Mouse (Mus musculus) spleen, postnatal 10 days (tissue): ENCODE data around the gene Ifitm6.
"Not testable (repeated sequence)": the region's sequence is repeated elsewhere in the genome, so short reads cannot be mapped to it uniquely, and the experiment has no call there.

Experiments
- DNase-seq, 2 experiments: peaks; one replicate each; pipeline ENCODE4 v3.0.0; 2021 to 2022; ENCODE audit warnings: low spot score in 2 of 2

Gene Ifitm6

GRCm38 (mm10) chr7:140971479-140972171 lies 46.1 kb downstream of the Ifitm6 start:
- DNase-seq: no peak

DNA sequence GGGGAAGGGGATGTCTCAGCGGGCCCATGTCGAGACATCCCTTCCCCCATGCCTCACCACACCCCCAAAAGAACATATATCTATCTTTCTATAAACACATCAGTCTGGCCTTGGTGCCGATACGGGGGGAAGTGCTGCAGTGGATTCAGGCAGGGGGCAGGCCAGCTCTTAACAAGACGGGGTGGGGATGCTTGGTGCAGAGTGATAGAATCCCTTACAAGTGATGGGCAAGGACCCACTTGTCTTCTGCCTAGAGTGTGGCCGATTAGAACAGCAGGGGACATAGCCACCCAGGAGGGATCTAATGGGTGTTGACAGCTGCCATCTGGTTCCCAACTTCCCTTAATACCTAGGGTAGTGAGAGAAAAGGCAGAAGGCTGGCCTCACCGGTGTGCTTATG lies 46.8 kb downstream of the Ifitm6 start:
- no peak for DNase-seq

DNA sequence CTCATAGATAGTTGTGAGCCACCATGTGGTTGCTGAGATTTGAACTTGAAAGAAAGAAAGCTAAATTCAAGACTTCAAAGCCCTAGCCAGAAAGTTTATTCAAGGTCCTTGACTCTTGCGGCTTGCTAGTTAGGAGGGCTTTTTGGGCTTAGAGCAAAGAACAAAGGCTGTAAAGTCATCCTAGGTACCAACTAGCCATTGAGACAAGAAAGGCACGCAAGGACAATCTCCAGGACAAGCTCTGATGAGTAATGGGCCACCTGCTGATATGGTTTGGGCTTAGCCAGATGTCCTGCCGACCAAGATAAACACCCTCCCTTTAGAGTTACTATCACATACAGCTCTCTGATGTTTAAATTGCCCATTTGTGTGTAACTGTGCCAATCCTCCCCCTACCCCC lies 49.0 kb downstream of the Ifitm6 start:
- not testable (repeated sequence) for DNase-seq

DNA sequence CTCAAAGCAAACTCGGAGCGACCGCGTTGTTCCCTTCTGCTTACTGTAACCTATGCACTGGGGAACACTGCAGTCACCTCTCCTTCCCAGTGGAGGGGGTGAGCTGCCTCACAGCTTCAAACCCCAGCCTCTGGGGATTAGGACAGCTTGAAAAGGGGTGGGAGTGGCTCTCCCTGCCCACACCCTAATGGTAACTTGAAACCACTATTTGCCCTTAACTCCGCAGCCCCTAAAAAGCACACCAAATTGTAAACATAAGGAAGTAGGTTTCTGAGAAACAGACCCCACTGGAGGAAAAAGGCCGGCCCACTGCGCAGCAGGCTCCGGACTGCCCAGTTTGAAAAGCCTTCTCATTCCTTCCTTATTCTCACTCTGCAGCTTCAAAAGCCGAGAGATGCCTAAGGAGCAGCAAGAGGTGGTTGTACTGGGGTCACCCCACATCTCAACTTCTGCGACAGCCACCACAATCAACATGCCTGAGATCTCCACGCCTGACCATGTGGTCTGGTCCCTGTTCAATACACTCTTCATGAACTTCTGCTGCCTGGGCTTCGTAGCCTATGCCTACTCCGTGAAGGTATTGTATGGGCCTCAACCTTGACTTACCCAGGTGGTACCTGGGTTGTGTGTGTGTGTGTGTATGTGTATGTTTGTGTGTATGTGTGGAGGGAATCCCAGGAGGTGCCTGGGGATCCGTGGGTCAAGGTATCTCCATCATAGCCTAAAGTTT lies 49.7 kb downstream of the Ifitm6 start:
- DNase-seq: no peak

DNA sequence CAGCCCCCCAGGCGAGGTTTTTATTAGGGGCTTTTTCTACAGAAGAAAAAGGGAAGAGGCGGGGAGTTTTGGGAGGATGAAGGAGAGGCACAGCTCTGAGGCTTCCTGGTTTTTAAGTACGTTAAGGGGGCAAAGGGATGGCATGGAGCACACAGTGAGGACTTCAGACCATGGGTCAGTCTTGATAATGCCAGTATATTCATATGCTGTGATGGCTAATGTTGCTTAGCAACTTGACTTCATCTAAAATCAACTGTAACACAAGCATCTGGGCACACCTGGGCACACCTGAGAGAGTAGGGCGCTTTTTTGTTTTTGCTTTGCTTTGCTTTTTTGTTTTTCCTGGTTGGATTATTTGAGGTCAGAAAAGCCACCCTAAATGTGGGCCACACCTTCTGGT lies 50.8 kb downstream of the Ifitm6 start, which contains the start of gene Ifitm1:
Ifitm1 (plus strand) TSS at position 301 of the 400 bp plus-strand sequence.
- no peak for DNase-seq
